Mouse (Mus musculus): Measurements from ENCODE around the gene Pnpla2. TPM values are rescaled to one million over a fixed set of nuclear protein-coding genes. Genes with fewer than 3 reads are reported as not detected.
"Not testable (repeated sequence)": the region's sequence is repeated elsewhere in the genome, so short reads cannot be mapped to it uniquely, and the experiment has no call there.

Gene Pnpla2
- polyA plus RNA-seq, 1 experiment from 2014 or later = 17.6 TPM

GRCm38 (mm10) chr7:141440613-141441012 lies 14.4 kb upstream of the Pnpla2 start:
- peaks cover 22% of the 10 kb centered on the region for H3K4me1 ChIP-seq (ENCODE audit: control insufficient read depth, insufficient read depth, low read length)
- H3K9ac ChIP-seq (ENCODE audit: low read length) = no peak overlapping the region
- DNase-seq (ENCODE audit: low spot score) (no peak), ATAC-seq (ENCODE audit: insufficient read depth, low FRiP score, low TSS enrichment) (no peak)
- no peak overlapping the region for H3K4me3 ChIP-seq (ENCODE audit: low read depth, low read length)
- no peaks in the 10 kb centered on the region for H3K9me3 ChIP-seq (ENCODE audit: control insufficient read depth, low read length)
- H3K36me3 ChIP-seq (ENCODE audit: control insufficient read depth, insufficient read depth, low read length) = 0 out of 2 replicates have a peak, but pooled peaks cover 3% of the 10 kb centered on the region
- H3K27ac ChIP-seq (ENCODE audit: low read depth, low read length) = no peak overlapping the region
- 31% methylated on average over 6 of the region's 6 CpGs for WGBS
- no peaks in the 10 kb centered on the region for H3K27me3 ChIP-seq (ENCODE audit: control insufficient read depth, insufficient read depth, low read length)
- H3K4me2 ChIP-seq (ENCODE audit: low read depth) = no peak overlapping the region

- no peaks in the 10 kb centered on the region for H3K9me3 ChIP-seq (ENCODE audit: control insufficient read depth, low read length)
- no peak overlapping the region for H3K9ac ChIP-seq (ENCODE audit: low read length)
- 97% methylated on average over 9 of the region's 9 CpGs for WGBS
- no peak overlapping the region for H3K4me2 ChIP-seq (ENCODE audit: low read depth)
- H3K4me1 ChIP-seq (ENCODE audit: control insufficient read depth, insufficient read depth, low read length) = peaks cover 16% of the 10 kb centered on the region
- ATAC-seq (ENCODE audit: insufficient read depth, low FRiP score, low TSS enrichment) (no peak), DNase-seq (ENCODE audit: low spot score) (no peak)
- no peaks in the 10 kb centered on the region for H3K27me3 ChIP-seq (ENCODE audit: control insufficient read depth, insufficient read depth, low read length)
- H3K36me3 ChIP-seq (ENCODE audit: control insufficient read depth, insufficient read depth, low read length) = 0 out of 2 replicates have a peak, but pooled peaks cover 3% of the 10 kb centered on the region
- H3K4me3 ChIP-seq (ENCODE audit: low read depth, low read length) = no peak overlapping the region
- no peak overlapping the region for H3K27ac ChIP-seq (ENCODE audit: low read depth, low read length)
These were observed 13.5 kb upstream of the Pnpla2 start for GRCm38 (mm10) chr7:141441460-141441859.

GRCm38 (mm10) chr7:141442199-141442598 lies 12.8 kb upstream of the Pnpla2 start:
- Histone ChIP-seq H3K4me1 (ENCODE audit: control insufficient read depth, insufficient read depth, low read length) (peaks cover 13% of the 10 kb centered on the region), H3K4me3 (ENCODE audit: low read depth, low read length) (no peak overlapping the region), H3K9me3 (ENCODE audit: control insufficient read depth, low read length) (no peaks in the 10 kb centered on the region), H3K4me2 (ENCODE audit: low read depth) (no peak overlapping the region; the same call in 1 of the 2 replicates), H3K9ac (ENCODE audit: low read length) (peak overlapping the region; percentile 60; the same call in 1 of the 2 replicates), H3K27ac (ENCODE audit: low read depth, low read length) (no peak overlapping the region), H3K27me3 (ENCODE audit: control insufficient read depth, insufficient read depth, low read length) (no peaks in the 10 kb centered on the region), H3K36me3 (ENCODE audit: control insufficient read depth, insufficient read depth, low read length) (0 out of 2 replicates have a peak, but pooled peaks cover 3% of the 10 kb centered on the region)
- ATAC-seq (ENCODE audit: insufficient read depth, low FRiP score, low TSS enrichment) (no peak), DNase-seq (ENCODE audit: low spot score) (no peak)
- 90% methylated on average over 13 of the region's 13 CpGs for WGBS

GRCm38 (mm10) chr7:141443081-141443821 lies 11.7 kb upstream of the Pnpla2 start:
- WGBS = 32% methylated on average over 12 of the region's 12 CpGs
- Histone ChIP-seq H3K9ac (ENCODE audit: low read length) (peak overlapping the region; percentile 60), H3K27me3 (ENCODE audit: control insufficient read depth, insufficient read depth, low read length) (no peaks in the 10 kb centered on the region), H3K9me3 (ENCODE audit: control insufficient read depth, low read length) (no peaks in the 10 kb centered on the region), H3K4me2 (ENCODE audit: low read depth) (peak overlapping the region; percentile 77), H3K27ac (ENCODE audit: low read depth, low read length) (no peak overlapping the region), H3K36me3 (ENCODE audit: control insufficient read depth, insufficient read depth, low read length) (0 out of 2 replicates have a peak, but pooled peaks cover 3% of the 10 kb centered on the region), H3K4me3 (ENCODE audit: low read depth, low read length) (peak overlapping the region; percentile 35), H3K4me1 (ENCODE audit: control insufficient read depth, insufficient read depth, low read length) (peaks cover 15% of the 10 kb centered on the region)
- ATAC-seq (ENCODE audit: insufficient read depth, low FRiP score, low TSS enrichment) (no peak), DNase-seq (ENCODE audit: low spot score) (peak; percentile 51)

- DNase-seq (ENCODE audit: low spot score) = peak; percentile 82
- Histone ChIP-seq H3K27ac (ENCODE audit: low read depth, low read length) (no peak within 1 kb of the TSS), H3K9me3 (ENCODE audit: control insufficient read depth, low read length) (no peaks in the 10 kb centered on the region), H3K4me2 (ENCODE audit: low read depth) (peak within 1 kb of the TSS; percentile 77), H3K36me3 (ENCODE audit: control insufficient read depth, insufficient read depth, low read length) (peaks cover 6% of the 10 kb centered on the region; the same call in 1 of the 2 replicates), H3K4me1 (ENCODE audit: control insufficient read depth, insufficient read depth, low read length) (peaks cover 21% of the 10 kb centered on the region), H3K27me3 (ENCODE audit: control insufficient read depth, insufficient read depth, low read length) (no peaks in the 10 kb centered on the region), H3K4me3 (ENCODE audit: low read depth, low read length) (peak within 1 kb of the TSS; percentile 35), H3K9ac (ENCODE audit: low read length) (peak within 1 kb of the TSS; percentile 60)
- no peak for ATAC-seq (ENCODE audit: insufficient read depth, low FRiP score, low TSS enrichment)
- under 1% methylated on average over 25 of the region's 25 CpGs for WGBS
These were observed 11.2 kb upstream of the Pnpla2 start, which contains the start of gene Pidd1 for GRCm38 (mm10) chr7:141443828-141444237. Gene Pidd1 (minus strand): TSS chr7:141444025.

GRCm38 (mm10) chr7:141446374-141446773 lies 8.6 kb upstream of the Pnpla2 start:
- H3K4me3 ChIP-seq (ENCODE audit: low read depth, low read length); H3K27me3 ChIP-seq (ENCODE audit: control insufficient read depth, insufficient read depth, low read length); H3K9me3 ChIP-seq (ENCODE audit: control insufficient read depth, low read length); ATAC-seq (ENCODE audit: insufficient read depth, low FRiP score, low TSS enrichment); H3K9ac ChIP-seq (ENCODE audit: low read length); H3K27ac ChIP-seq (ENCODE audit: low read depth, low read length); H3K36me3 ChIP-seq (ENCODE audit: control insufficient read depth, insufficient read depth, low read length); DNase-seq (ENCODE audit: low spot score); H3K4me2 ChIP-seq (ENCODE audit: low read depth): not testable (repeated sequence)
- peaks cover 22% of the 10 kb centered on the region for H3K4me1 ChIP-seq (ENCODE audit: control insufficient read depth, insufficient read depth, low read length)
- WGBS = 85% methylated on average over 3 of the region's 3 CpGs

GRCm38 (mm10) chr7:141447110-141447991 lies 7.6 kb upstream of the Pnpla2 start, which contains the start of gene Rplp2:
Gene Rplp2 (plus strand): TSS chr7:141447370.
- peak; percentile 89 for ATAC-seq (ENCODE audit: insufficient read depth, low FRiP score, low TSS enrichment)
- Histone ChIP-seq H3K4me2 (ENCODE audit: low read depth) (peak within 1 kb of the TSS; percentile 79), H3K27me3 (ENCODE audit: control insufficient read depth, insufficient read depth, low read length) (no peaks in the 10 kb centered on the region), H3K9ac (ENCODE audit: low read length) (peak within 1 kb of the TSS; percentile 85), H3K9me3 (ENCODE audit: control insufficient read depth, low read length) (no peaks in the 10 kb centered on the region), H3K27ac (ENCODE audit: low read depth, low read length) (peak within 1 kb of the TSS; percentile 77), H3K4me1 (ENCODE audit: control insufficient read depth, insufficient read depth, low read length) (peaks cover 19% of the 10 kb centered on the region), H3K4me3 (ENCODE audit: low read depth, low read length) (peak within 1 kb of the TSS; percentile 85), H3K36me3 (ENCODE audit: control insufficient read depth, insufficient read depth, low read length) (peaks cover 11% of the 10 kb centered on the region)
- WGBS = under 1% methylated on average over 63 of the region's 63 CpGs
- DNase-seq (ENCODE audit: low spot score) = peak; percentile 94

- Histone ChIP-seq H3K9ac (ENCODE audit: low read length) (no peak overlapping the region), H3K4me1 (ENCODE audit: control insufficient read depth, insufficient read depth, low read length) (peaks cover 15% of the 10 kb centered on the region), H3K27ac (ENCODE audit: low read depth, low read length) (no peak overlapping the region), H3K9me3 (ENCODE audit: control insufficient read depth, low read length) (no peaks in the 10 kb centered on the region), H3K4me3 (ENCODE audit: low read depth, low read length) (no peak overlapping the region), H3K4me2 (ENCODE audit: low read depth) (no peak overlapping the region), H3K27me3 (ENCODE audit: control insufficient read depth, insufficient read depth, low read length) (no peaks in the 10 kb centered on the region), H3K36me3 (ENCODE audit: control insufficient read depth, insufficient read depth, low read length) (peaks cover 11% of the 10 kb centered on the region)
- ATAC-seq (ENCODE audit: insufficient read depth, low FRiP score, low TSS enrichment) (no peak), DNase-seq (ENCODE audit: low spot score) (no peak)
These were observed 3.1 kb upstream of the Pnpla2 start for GRCm38 (mm10) chr7:141451928-141452327.
